Mouse (Mus musculus): ENCODE measurements around the gene S100a14. TPM values are rescaled to one million over a fixed set of nuclear protein-coding genes. Genes with fewer than 3 reads are reported as not detected.

Gene S100a14
- total and polyA plus RNA-seq, 3 experiments = not detected

DNA sequence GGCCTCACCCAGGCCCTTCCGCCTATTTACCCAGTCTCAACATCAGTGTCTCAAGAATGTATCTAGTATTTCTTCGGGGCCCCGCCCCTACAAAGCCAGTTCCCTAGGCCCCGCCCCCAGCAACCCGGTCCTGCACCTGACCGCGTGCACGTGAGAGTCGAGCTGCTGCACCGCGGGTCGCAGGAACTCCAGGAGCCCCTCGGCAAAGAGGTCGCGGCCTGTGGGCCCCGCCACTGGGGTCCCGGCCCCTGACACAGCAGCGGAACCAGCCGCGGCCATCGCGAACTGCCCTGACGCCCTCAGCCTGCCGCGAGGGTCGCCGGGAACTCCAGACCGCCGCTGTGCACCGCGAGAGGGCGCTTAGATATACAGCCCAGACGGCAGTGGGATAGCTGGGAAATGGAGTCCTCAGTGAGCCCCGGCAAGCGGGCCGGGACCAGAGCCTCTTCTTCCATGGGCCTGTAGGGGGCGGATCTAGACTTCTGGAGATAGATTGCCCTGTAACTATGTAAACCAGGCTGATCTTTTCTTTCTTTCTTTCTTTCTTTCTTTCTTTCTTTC, 35.9 kb upstream of the S100a14 start, which contains the start of gene Snapin:
TSS of gene Snapin (minus strand) at position 338 of the 561 bp plus-strand sequence.
- H3K9me3 ChIP-seq (replicated peaks; ENCODE audit: insufficient read depth, low read length) = no peaks in the 10 kb centered on the region
- H3K27ac ChIP-seq (ENCODE audit: control insufficient read depth, low read depth, low read length) = peak within 1 kb of the TSS; percentile 78
- H3K9ac ChIP-seq (ENCODE audit: control insufficient read depth, low read depth, low read length, poor library complexity, severe bottlenecking) = peak within 1 kb of the TSS; percentile 87
- DNase-seq (ENCODE audit: low read depth, low spot score) = peak; percentile 99
- no peaks in the 10 kb centered on the region for H3K27me3 ChIP-seq (ENCODE audit: control insufficient read depth in 1 of 2, insufficient read depth in 2 of 2, low read length in 2 of 2)
- H3K36me3 ChIP-seq (ENCODE audit: control insufficient read depth in 1 of 2, insufficient read depth in 2 of 2, low read length in 2 of 2) = peaks cover 11 to 12% of the 10 kb centered on the region in 2 experiments
- H3K4me3 ChIP-seq (ENCODE audit: control insufficient read depth in 1 of 2, insufficient read depth in 1 of 2, low read depth in 2 of 2, low read length in 2 of 2) = peak within 1 kb of the TSS; percentile 70 to 79
- peaks cover 3 to 11% of the 10 kb centered on the region in 2 experiments; a peak in 2 of 4 replicates for H3K4me1 ChIP-seq (ENCODE audit: control insufficient read depth in 1 of 2, insufficient read depth in 2 of 2, low read length in 2 of 2)
- H3K79me2 ChIP-seq (ENCODE audit: control insufficient read depth, insufficient read depth, low read length, poor library complexity) = peaks cover 4% of the 10 kb centered on the region
- TF ChIP-seq ZC3H11A (IDR thresholded peaks at IDR 0.05; ENCODE audit: low read depth, low read length) (no peak), SMC3 (IDR thresholded peaks at IDR 0.05; ENCODE audit: low read depth, low read length) (peak; percentile 17; the same call in 1 of the 2 replicates), POLR2AphosphoS2 (IDR thresholded peaks at IDR 0.05; ENCODE audit: low read length) (peak; percentile 96), KAT2A (conservative IDR thresholded peaks at IDR 0.05; ENCODE audit: low read depth, low read length) (peak; percentile 86), CTCF (IDR thresholded peaks at IDR 0.05 in 2 of 3, conservative IDR thresholded peaks at IDR 0.05 in 1 of 3; ENCODE audit: control insufficient read depth in 1 of 3, insufficient read depth in 1 of 3, low read depth in 2 of 3, low read length in 3 of 3, poor library complexity in 1 of 3, severe bottlenecking in 1 of 3) (peak; percentile 37 to 82 (median 81); a peak in 5 of 6 replicates), ZNF384 (IDR thresholded peaks at IDR 0.05; ENCODE audit: low read depth, low read length) (no peak), USF1 (IDR thresholded peaks at IDR 0.05; ENCODE audit: low read depth, low read length) (peak; percentile 58; the same call in 1 of the 2 replicates), JUND (IDR thresholded peaks at IDR 0.05; ENCODE audit: low read depth, low read length) (no peak), UBTF (IDR thresholded peaks at IDR 0.05; ENCODE audit: borderline replicate concordance, insufficient read depth, low read depth, low read length) (no peak), NELFE (IDR thresholded peaks at IDR 0.05; ENCODE audit: low read depth, low read length) (peak; percentile 99), HCFC1 (IDR thresholded peaks at IDR 0.05; ENCODE audit: low read depth, low read length) (peak; percentile 95), MXI1 (IDR thresholded peaks at IDR 0.05; ENCODE audit: low read depth, low read length) (peak; percentile 81), ZMIZ1 (IDR thresholded peaks at IDR 0.05; ENCODE audit: low read depth, low read length) (peak; percentile 90), TCF12 (IDR thresholded peaks at IDR 0.05; ENCODE audit: low read depth, low read length) (peak; percentile 56; the same call in 1 of the 2 replicates), GATA1 (IDR thresholded peaks at IDR 0.05; ENCODE audit: low read depth, low read length) (no peak), MAZ (IDR thresholded peaks at IDR 0.05; ENCODE audit: low read depth, low read length) (0 out of 2 replicates have a peak, but pooled peaks have one; percentile 17), RCOR1 (IDR thresholded peaks at IDR 0.05; ENCODE audit: low read depth, low read length) (peak; percentile 40), BHLHE40 (IDR thresholded peaks at IDR 0.05; ENCODE audit: borderline replicate concordance, low read depth, low read length) (peak; percentile 93), POLR2A (IDR thresholded peaks at IDR 0.05; ENCODE audit: control insufficient read depth in 1 of 2, insufficient read depth in 1 of 2, low read depth in 1 of 2, low read length in 2 of 2, poor library complexity in 1 of 2) (peak; percentile 94 to 97), MEF2A (IDR thresholded peaks at IDR 0.05; ENCODE audit: extremely low read depth, insufficient replicate concordance, low read depth, low read length, poor library complexity, severe bottlenecking) (no peak), SIN3A (IDR thresholded peaks at IDR 0.05; ENCODE audit: low read length) (peak; percentile 91), ELF1 (IDR thresholded peaks at IDR 0.05; ENCODE audit: low read depth, low read length) (peak; percentile 53), MAFK (IDR thresholded peaks at IDR 0.05; ENCODE audit: borderline replicate concordance, low read depth, low read length) (no peak), MYB (IDR thresholded peaks at IDR 0.05; ENCODE audit: low read depth, low read length) (no peak), TAL1 (IDR thresholded peaks at IDR 0.05; ENCODE audit: low read length) (no peak), MAX (IDR thresholded peaks at IDR 0.05; ENCODE audit: low read length) (peak; percentile 63; the same call in 1 of the 2 replicates), TBP (IDR thresholded peaks at IDR 0.05; ENCODE audit: low read depth, low read length) (peak; percentile 69), CHD2 (IDR thresholded peaks at IDR 0.05; ENCODE audit: low read length) (peak; percentile 93), CHD1 (IDR thresholded peaks at IDR 0.05; ENCODE audit: low read depth, low read length) (no peak), MYC (IDR thresholded peaks at IDR 0.05; ENCODE audit: low read depth, low read length) (peak; percentile 93; the same call in 1 of the 2 replicates), ETS1 (IDR thresholded peaks at IDR 0.05; ENCODE audit: low read depth, low read length) (peak; percentile 26; the same call in 1 of the 2 replicates), RAD21 (IDR thresholded peaks at IDR 0.05; ENCODE audit: low read depth, low read length) (no peak)
